Mouse (Mus musculus) hindbrain, embryonic 15.5 days (tissue): ENCODE results near the gene Neurl1b. TPM values are rescaled to one million over a fixed set of nuclear protein-coding genes. Genes with fewer than 3 reads are reported as not detected.

Experiments
- ATAC-seq: fragments of 200-750 bp; cut with Nextera tagmentation; 2 replicates; pipeline ENCODE4 v1.8.0; 2017; ENCODE audit warnings: low read depth, moderate number of reproducible peaks, moderate TSS enrichment; ENCODE audit not compliant: low FRiP score
- H3K27ac ChIP-seq: fragments of 300-500 bp; sonication (generic); replicated peaks from 2 replicates; pipeline ENCODE4 v1.5.1; 2015; ENCODE audit warnings: mild to moderate bottlenecking, inconsistent platforms
- H3K27me3 ChIP-seq: fragments of 300-500 bp; sonication (generic); 2 replicates; pipeline ENCODE4 v1.6.1; 2015; ENCODE audit warnings: control low read depth, inconsistent platforms
- H3K36me3 ChIP-seq: fragments of 300-500 bp; sonication (generic); 2 replicates; pipeline ENCODE4 v1.6.1; 2015; ENCODE audit warnings: control low read depth, inconsistent platforms
- H3K4me1 ChIP-seq: fragments of 300-500 bp; sonication (generic); replicated peaks from 2 replicates; pipeline ENCODE4 v1.6.1; 2015; ENCODE audit warnings: control low read depth, inconsistent platforms
- H3K4me2 ChIP-seq: fragments of 300-500 bp; sonication (generic); 2 replicates; pipeline ENCODE4 v1.6.1; 2015; ENCODE audit warnings: moderate library complexity, mild to moderate bottlenecking, inconsistent platforms
- H3K4me3 ChIP-seq: fragments of 300-500 bp; sonication (generic); 2 replicates; pipeline ENCODE4 v1.5.1; 2015; ENCODE audit warnings: mild to moderate bottlenecking, inconsistent platforms
- H3K9ac ChIP-seq: fragments of 300-500 bp; sonication (generic); 2 replicates; pipeline ENCODE4 v1.6.1; 2015; ENCODE audit warnings: inconsistent platforms
- H3K9me3 ChIP-seq: fragments of 300-500 bp; sonication (generic); 2 replicates; pipeline ENCODE4 v1.6.1; 2016; ENCODE audit warnings: control low read depth, inconsistent platforms
- WGBS: fragments of 180-500 bp; shearing (Covaris S2); methylation state at CpG from one replicate; pipeline ENCODE4 v1.1.7; 2015; 5-methylcytosine and 5-hydroxymethylcytosine counted together
- polyA plus RNA-seq: library from polyadenylated mRNA; unstranded; fragments of >200 nt; fragmentation: Nextera tagmentation; extraction: Ambion mirVana; gene quantifications from 2 replicates; pipeline ENCODE4 v1.2.1, GENCODE M21; 2015

The Neurl1b gene
- polyA plus RNA-seq, 1 experiment from 2014 or later = 1.6 TPM

DNA sequence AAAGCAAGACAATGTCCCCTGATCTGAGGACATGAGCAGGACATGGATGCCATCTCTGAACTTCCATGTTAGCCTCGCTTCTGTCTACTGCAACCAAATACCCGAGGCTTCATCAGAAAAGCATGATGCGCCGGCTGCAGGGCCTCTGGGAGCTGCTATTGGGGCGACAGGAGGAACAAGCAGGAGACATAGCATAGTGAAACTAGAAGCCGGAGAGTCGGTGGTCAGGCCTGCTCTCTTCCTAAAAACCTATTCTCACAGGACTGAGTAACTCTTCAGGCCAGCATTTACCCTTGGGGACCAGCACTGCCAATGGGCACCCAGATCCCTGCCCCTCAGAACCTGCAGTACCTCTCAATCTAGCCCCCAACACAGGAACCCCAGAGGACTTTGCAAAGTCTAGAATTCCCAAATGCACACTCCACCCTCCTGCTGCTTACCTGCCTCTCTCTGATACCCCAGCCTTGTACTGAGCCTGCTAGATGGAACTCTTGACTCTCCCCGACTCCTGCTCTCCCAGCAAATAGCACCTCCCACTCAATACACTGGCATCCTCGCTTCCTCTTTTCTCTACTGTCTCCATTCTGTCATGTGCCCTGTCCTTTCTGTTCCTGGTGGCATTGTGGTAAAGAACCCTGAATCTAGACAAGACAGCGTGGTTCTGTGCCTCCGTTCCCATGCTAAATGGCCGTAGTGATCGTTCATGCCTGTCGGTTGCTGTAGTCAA, 22.6 kb downstream of the Neurl1b start:
- 89% methylated on average over 14 of the region's 14 CpGs for WGBS
- Histone ChIP-seq H3K36me3 (peaks cover 4% of the 10 kb centered on the region; the same call in 1 of the 2 replicates), H3K27ac (no peak overlapping the region), H3K4me1 (peaks cover 5% of the 10 kb centered on the region; the same call in 1 of the 2 replicates), H3K27me3 (peaks cover 29% of the 10 kb centered on the region), H3K9ac (no peak overlapping the region), H3K4me2 (no peak overlapping the region), H3K9me3 (no peaks in the 10 kb centered on the region), H3K4me3 (no peak overlapping the region)
- ATAC-seq = no peak

GRCm38 (mm10) chr17:26439001-26439400, 24.4 kb downstream of the Neurl1b start:
- H3K27ac ChIP-seq = no peak overlapping the region
- no peak for ATAC-seq
- H3K4me2 ChIP-seq = peak overlapping the region; percentile 49
- H3K9ac ChIP-seq = no peak overlapping the region
- peaks cover 29% of the 10 kb centered on the region for H3K27me3 ChIP-seq
- H3K36me3 ChIP-seq = peaks cover 7% of the 10 kb centered on the region; the same call in 1 of the 2 replicates
- no peaks in the 10 kb centered on the region for H3K9me3 ChIP-seq
- H3K4me3 ChIP-seq = peak overlapping the region; percentile 26
- peaks cover 5% of the 10 kb centered on the region; the same call in 1 of the 2 replicates for H3K4me1 ChIP-seq
- 5% methylated on average over 52 of the region's 52 CpGs for WGBS

DNA sequence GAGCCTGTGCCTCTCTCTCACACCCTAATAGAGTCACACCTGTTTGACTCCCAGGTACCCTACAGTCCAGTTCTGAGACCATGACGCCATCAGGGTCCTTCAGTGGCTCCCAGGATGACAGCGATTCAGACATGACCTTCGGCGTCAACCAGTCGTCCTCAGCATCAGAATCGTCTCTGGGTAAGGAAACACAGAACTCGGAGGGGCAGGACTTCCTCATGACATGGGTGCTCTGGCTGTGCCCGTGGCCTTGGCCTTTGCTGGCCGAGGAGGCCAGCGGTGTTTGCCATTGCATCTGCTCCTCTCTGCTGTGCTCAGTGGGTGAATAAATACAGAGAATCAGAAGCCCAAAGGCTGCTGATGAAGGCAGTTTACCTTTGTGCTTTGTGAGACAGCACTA, 26.4 kb downstream of the Neurl1b start:
- no peak overlapping the region for H3K4me3 ChIP-seq
- H3K27me3 ChIP-seq = peaks cover 29% of the 10 kb centered on the region
- peaks cover 5% of the 10 kb centered on the region; the same call in 1 of the 2 replicates for H3K4me1 ChIP-seq
- 91% methylated on average over 10 of the region's 10 CpGs for WGBS
- H3K9me3 ChIP-seq = no peaks in the 10 kb centered on the region
- no peak overlapping the region for H3K9ac ChIP-seq
- H3K4me2 ChIP-seq = no peak overlapping the region
- ATAC-seq = no peak
- no peak overlapping the region for H3K27ac ChIP-seq
- peaks cover 10% of the 10 kb centered on the region for H3K36me3 ChIP-seq

DNA sequence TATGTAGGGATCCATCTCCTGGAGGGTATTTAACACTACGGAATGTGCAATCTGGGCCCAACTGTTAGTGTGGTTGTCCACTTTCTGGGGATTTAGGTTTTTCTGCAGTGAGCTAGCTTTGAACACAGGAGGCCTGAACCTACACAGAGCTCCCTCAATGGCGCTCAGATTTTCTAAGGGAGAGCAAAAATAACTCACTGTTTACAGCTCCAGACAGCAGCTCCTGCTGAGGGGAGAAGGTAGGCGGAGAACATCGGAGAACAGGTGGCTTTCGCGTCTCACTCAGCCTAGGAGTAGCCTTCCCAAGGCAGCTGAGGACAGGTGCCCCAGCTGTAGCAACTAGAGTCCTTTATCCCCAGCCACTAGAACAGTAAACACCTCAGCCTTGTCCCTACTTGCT, 27.6 kb downstream of the Neurl1b start:
- Histone ChIP-seq H3K36me3 (peaks cover 13% of the 10 kb centered on the region), H3K27ac (no peak overlapping the region), H3K9ac (no peak overlapping the region), H3K4me1 (peaks cover 5% of the 10 kb centered on the region; the same call in 1 of the 2 replicates), H3K4me3 (no peak overlapping the region), H3K9me3 (no peaks in the 10 kb centered on the region), H3K4me2 (no peak overlapping the region), H3K27me3 (peaks cover 20% of the 10 kb centered on the region)
- no peak for ATAC-seq
- WGBS = 92% methylated on average over 6 of the region's 6 CpGs

DNA sequence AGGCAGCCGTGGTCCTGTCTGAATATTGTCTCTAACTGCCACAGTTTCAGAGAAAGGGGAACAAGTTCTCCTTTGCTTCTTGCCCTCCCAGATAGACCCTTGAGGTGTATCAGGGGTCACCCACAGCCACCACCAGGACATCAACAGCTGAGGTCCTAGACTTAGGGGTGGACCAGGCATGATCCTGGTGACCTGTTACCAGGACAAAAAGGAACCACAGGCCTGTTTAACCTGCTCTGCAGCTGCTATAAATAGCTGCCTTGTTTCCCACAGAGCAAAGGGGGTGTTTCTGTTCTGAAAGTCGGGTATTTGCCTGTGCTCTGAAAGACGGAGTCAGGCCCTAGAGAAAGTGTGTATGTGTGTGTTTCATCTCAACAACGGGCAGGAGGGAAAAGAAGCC, 29.2 kb downstream of the Neurl1b start:
- Histone ChIP-seq H3K27ac (no peak overlapping the region), H3K9ac (no peak overlapping the region), H3K9me3 (no peaks in the 10 kb centered on the region), H3K4me1 (peaks cover 3% of the 10 kb centered on the region; the same call in 1 of the 2 replicates), H3K4me2 (no peak overlapping the region), H3K36me3 (peaks cover 15% of the 10 kb centered on the region), H3K4me3 (no peak overlapping the region), H3K27me3 (peaks cover 7% of the 10 kb centered on the region)
- 79% methylated on average over 4 of the region's 4 CpGs for WGBS
- no peak for ATAC-seq

DNA sequence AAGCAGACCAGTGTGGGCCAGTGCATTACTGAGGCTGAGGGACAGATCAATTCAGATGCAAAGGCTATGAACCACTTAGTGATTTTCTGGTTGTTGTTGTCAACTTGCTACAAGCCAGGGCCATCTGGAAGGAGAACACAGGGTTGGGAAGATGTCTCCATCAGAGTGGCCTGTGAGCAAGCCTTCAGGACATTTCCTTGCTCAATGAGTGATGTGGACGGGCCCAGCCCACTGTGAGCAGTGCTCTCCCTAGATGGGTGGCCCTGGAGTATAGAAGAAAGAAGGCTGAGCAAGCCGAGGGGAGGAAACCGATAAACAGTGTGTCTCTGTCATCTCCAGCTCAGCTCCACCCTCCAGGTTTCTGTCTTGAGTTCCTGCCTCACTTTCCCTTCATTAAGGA, 34.8 kb downstream of the Neurl1b start:
- 0 out of 2 replicates have a peak, but pooled peaks cover 5% of the 10 kb centered on the region for H3K36me3 ChIP-seq
- no peaks in the 10 kb centered on the region for H3K9me3 ChIP-seq
- no peaks in the 10 kb centered on the region for H3K27me3 ChIP-seq
- ATAC-seq = no peak
- H3K4me1 ChIP-seq = no peaks in the 10 kb centered on the region
- 80% methylated on average over 3 of the region's 3 CpGs for WGBS
- no peak overlapping the region for H3K27ac ChIP-seq
- no peak overlapping the region for H3K4me3 ChIP-seq
- no peak overlapping the region for H3K9ac ChIP-seq
- H3K4me2 ChIP-seq = no peak overlapping the region

- 0 out of 2 replicates have a peak, but pooled peaks cover 5% of the 10 kb centered on the region for H3K36me3 ChIP-seq
- H3K4me2 ChIP-seq = no peak overlapping the region
- no peak; the same call in 1 of the 2 replicates for ATAC-seq
- no peaks in the 10 kb centered on the region for H3K27me3 ChIP-seq
- H3K27ac ChIP-seq = no peak overlapping the region
- 39% methylated on average over 8 of the region's 8 CpGs for WGBS
- no peak overlapping the region for H3K4me3 ChIP-seq
- no peaks in the 10 kb centered on the region; the same call in 1 of the 2 replicates for H3K4me1 ChIP-seq
- no peak overlapping the region for H3K9ac ChIP-seq
- no peaks in the 10 kb centered on the region for H3K9me3 ChIP-seq
These were observed 37.1 kb downstream of the Neurl1b start for GRCm38 (mm10) chr17:26451651-26452295.

DNA sequence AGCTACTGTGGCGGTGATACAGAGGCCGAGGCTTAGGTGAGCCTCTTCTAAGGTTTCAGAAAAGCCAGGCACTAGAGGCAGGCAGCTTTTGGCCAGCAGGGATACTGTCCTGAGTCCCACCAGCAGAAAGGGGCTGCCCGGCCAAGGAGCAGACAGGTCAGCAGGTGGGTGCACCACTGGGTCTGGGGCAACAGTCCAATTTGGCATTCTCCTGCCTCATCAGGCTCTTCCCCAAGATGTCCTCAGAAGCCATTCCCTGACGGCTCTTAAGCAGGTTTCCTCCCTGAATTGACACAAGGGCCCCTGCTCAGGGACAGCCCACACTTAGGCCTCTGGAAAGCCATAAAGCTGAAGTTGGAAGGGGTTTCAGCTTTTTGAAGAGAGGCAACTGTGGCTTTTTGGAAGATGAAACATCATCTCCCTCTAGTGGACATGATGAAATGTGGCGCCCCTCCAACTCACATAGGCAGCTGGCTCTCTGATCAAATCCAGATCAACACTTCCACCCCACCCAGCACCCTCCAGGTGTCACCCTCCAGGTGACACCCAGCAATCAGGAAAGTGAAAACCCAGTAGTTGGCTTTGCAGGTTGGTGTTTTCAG, 37.8 kb downstream of the Neurl1b start:
- H3K9ac ChIP-seq = no peak overlapping the region
- H3K4me1 ChIP-seq = no peaks in the 10 kb centered on the region; the same call in 1 of the 2 replicates
- H3K4me3 ChIP-seq = no peak overlapping the region
- no peaks in the 10 kb centered on the region for H3K9me3 ChIP-seq
- H3K4me2 ChIP-seq = no peak overlapping the region
- ATAC-seq = no peak
- WGBS = 66% methylated on average over 5 of the region's 5 CpGs
- H3K27me3 ChIP-seq = no peaks in the 10 kb centered on the region
- H3K27ac ChIP-seq = no peak overlapping the region
- H3K36me3 ChIP-seq = no peaks in the 10 kb centered on the region

- H3K4me3 ChIP-seq = no peak overlapping the region
- H3K27me3 ChIP-seq = no peaks in the 10 kb centered on the region
- H3K9ac ChIP-seq = no peak overlapping the region
- no peaks in the 10 kb centered on the region; the same call in 1 of the 2 replicates for H3K4me1 ChIP-seq
- H3K4me2 ChIP-seq = no peak overlapping the region
- H3K9me3 ChIP-seq = no peaks in the 10 kb centered on the region
- no peaks in the 10 kb centered on the region for H3K36me3 ChIP-seq
- ATAC-seq = no peak
- no peak overlapping the region for H3K27ac ChIP-seq
These were observed 42.9 kb downstream of the Neurl1b start for GRCm38 (mm10) chr17:26457506-26457905.

DNA sequence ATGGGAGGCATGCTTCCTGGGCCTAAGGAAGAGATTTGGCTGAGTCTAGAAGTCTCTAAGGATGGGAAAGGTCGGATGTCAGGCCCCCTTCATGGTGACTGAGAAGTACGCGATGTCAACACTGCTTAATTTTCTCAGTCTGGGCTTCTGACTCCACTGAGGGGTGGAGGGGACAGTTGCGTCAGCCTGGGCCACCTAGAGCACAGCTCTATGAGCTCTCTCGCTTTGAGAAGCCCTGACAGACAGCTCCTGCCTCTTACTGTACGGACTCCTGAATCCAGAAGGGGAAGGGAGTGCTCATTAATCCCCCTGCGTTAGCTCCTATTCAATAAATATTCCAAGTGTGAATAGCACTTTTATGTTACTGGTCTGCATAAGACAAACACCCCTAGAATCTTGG, 43.4 kb downstream of the Neurl1b start:
- no peaks in the 10 kb centered on the region for H3K36me3 ChIP-seq
- no peak for ATAC-seq
- H3K4me3 ChIP-seq = no peak overlapping the region
- no peak overlapping the region for H3K9ac ChIP-seq
- no peaks in the 10 kb centered on the region for H3K27me3 ChIP-seq
- no peak overlapping the region for H3K27ac ChIP-seq
- no peak overlapping the region for H3K4me2 ChIP-seq
- peaks cover 4% of the 10 kb centered on the region for H3K4me1 ChIP-seq
- WGBS = 67% methylated on average over 7 of the region's 7 CpGs
- H3K9me3 ChIP-seq = no peaks in the 10 kb centered on the region

DNA sequence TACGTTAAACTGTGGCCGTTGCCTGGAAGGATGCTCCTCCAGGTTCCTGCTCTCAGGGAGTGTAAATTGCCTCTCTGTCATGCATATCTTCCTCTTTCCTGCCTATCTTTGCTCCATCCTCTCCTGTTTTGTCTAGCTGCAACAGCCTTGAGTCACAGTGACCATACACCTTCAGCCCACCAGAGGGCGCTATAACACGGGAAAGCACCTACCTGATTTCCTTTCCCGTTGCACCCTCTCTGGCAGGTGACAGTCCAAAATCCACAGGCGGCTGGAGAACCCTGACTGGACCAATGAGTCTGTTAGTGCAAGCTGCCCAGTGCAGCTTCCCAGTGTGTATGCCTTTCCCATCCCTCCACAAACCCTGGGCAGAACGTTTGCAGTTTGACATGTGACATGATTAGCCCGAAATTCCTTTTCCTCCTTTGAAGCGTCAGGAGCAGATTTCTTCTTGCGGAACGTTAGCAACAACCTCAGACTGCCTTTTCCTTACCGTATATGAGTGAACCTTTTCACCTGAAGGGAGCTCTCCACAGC, 48.1 kb downstream of the Neurl1b start:
- ATAC-seq = no peak
- Histone ChIP-seq H3K36me3 (no peaks in the 10 kb centered on the region), H3K4me2 (peak overlapping the region; percentile 31; the same call in 1 of the 2 replicates), H3K9ac (0 out of 2 replicates have a peak overlapping the region, but pooled peaks have one; percentile 18), H3K9me3 (no peaks in the 10 kb centered on the region), H3K27ac (no peak overlapping the region), H3K4me1 (peaks cover 8% of the 10 kb centered on the region), H3K4me3 (no peak overlapping the region), H3K27me3 (no peaks in the 10 kb centered on the region)
- WGBS = 30% methylated on average over 12 of the region's 12 CpGs

GRCm38 (mm10) chr17:26463432-26463831, 48.8 kb downstream of the Neurl1b start:
- Histone ChIP-seq H3K4me1 (peaks cover 8% of the 10 kb centered on the region), H3K9me3 (no peaks in the 10 kb centered on the region), H3K9ac (no peak overlapping the region), H3K27me3 (no peaks in the 10 kb centered on the region), H3K27ac (no peak overlapping the region), H3K4me3 (no peak overlapping the region), H3K36me3 (no peaks in the 10 kb centered on the region), H3K4me2 (no peak overlapping the region)
- 87% methylated on average over 5 of the region's 5 CpGs for WGBS
- no peak for ATAC-seq
